Mouse (Mus musculus) myocyte (in vitro differentiated cells): Measurements from ENCODE around the gene Ift88.

Source experiments
- CEBPB ChIP-seq: IDR thresholded peaks from 2 replicates; pipeline ENCODE4 v1.6.1; 2011; ENCODE audit warnings: mild to moderate bottlenecking, moderate library complexity; ENCODE audit not compliant: poor library complexity, insufficient read depth, severe bottlenecking
- E2F4 ChIP-seq: IDR thresholded peaks from one replicate; pipeline ENCODE4 v1.6.1; 2011; ENCODE audit warnings: mild to moderate bottlenecking, control low read depth, moderate library complexity; ENCODE audit not compliant: insufficient read depth
- MAX ChIP-seq: IDR thresholded peaks from one replicate; pipeline ENCODE4 v1.6.1; 2011; ENCODE audit warnings: low read depth, mild to moderate bottlenecking, control low read depth
- MYOD1 ChIP-seq, 3 experiments: IDR thresholded peaks; one replicate each; pipeline ENCODE4 v1.6.1; 2011; ENCODE audit warnings: control low read depth in 2 of 3, low read depth in 2 of 3, mild to moderate bottlenecking in 2 of 3, moderate library complexity in 1 of 3; ENCODE audit not compliant: insufficient read length in 2 of 3, control insufficient read depth in 1 of 3
- MYOG ChIP-seq, 3 experiments: IDR thresholded peaks; one replicate each; pipeline ENCODE4 v1.6.1; 2011; ENCODE audit warnings: control low read depth in 2 of 3, low read depth in 2 of 3, mild to moderate bottlenecking in 2 of 3; ENCODE audit not compliant: insufficient read length in 2 of 3, control insufficient read depth in 1 of 3, insufficient read depth in 1 of 3
- POLR2A ChIP-seq: IDR thresholded peaks from one replicate; pipeline ENCODE4 v1.6.1; 2011; ENCODE audit warnings: low read depth, mild to moderate bottlenecking, control low read depth, moderate library complexity; ENCODE audit not compliant: insufficient read length
- POLR2AphosphoS2 ChIP-seq: IDR thresholded peaks from one replicate; pipeline ENCODE4 v1.6.1; 2011; ENCODE audit warnings: low read depth, control low read depth; ENCODE audit not compliant: insufficient read length
- REST ChIP-seq: IDR thresholded peaks from one replicate; pipeline ENCODE4 v1.6.1; 2011; ENCODE audit warnings: mild to moderate bottlenecking, control low read depth, moderate library complexity; ENCODE audit not compliant: insufficient read depth, insufficient read length
- SRF ChIP-seq: IDR thresholded peaks from one replicate; pipeline ENCODE4 v1.6.1; 2011; ENCODE audit warnings: low read depth; ENCODE audit not compliant: control insufficient read depth, insufficient read length
- TCF12 ChIP-seq: IDR thresholded peaks from one replicate; pipeline ENCODE4 v1.6.1; 2011; ENCODE audit warnings: mild to moderate bottlenecking, control low read depth; ENCODE audit not compliant: poor library complexity, insufficient read depth, severe bottlenecking
- USF1 ChIP-seq: IDR thresholded peaks from one replicate; pipeline ENCODE4 v1.6.1; 2011; ENCODE audit warnings: low read depth, mild to moderate bottlenecking, control low read depth, moderate library complexity

DNA sequence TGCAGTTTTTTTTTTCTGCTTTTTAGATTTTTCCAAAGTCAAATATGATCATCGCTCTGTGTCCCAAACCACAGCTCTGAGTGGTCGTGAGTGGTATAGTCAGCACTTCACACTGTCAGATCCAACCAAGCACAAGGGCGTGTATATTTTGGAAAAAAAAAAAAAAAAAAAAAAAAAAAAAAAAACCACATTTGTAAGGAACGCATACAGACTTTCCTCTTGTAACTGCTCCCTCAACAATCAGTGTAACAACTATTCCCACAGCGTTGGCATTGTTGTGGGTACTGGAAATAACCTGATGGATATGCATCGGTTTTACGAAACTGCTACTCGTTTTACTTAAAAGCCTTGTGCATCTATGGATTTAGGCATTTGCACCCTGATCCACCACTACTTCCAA lies 15.8 kb upstream of the Ift88 start:
- TF ChIP-seq POLR2AphosphoS2 (no peak), MAX (no peak), MYOD1 (IDR thresholded peaks at IDR 0.05; ENCODE audit: control insufficient read depth in 1 of 3, insufficient read length in 2 of 3, low read depth in 2 of 3) (no peak), MYOG (IDR thresholded peaks at IDR 0.05; ENCODE audit: control insufficient read depth in 1 of 3, insufficient read depth in 1 of 3, insufficient read length in 2 of 3, low read depth in 2 of 3) (no peak), POLR2A (no peak), E2F4 (no peak), CEBPB (no peak), TCF12 (no peak), USF1 (no peak), REST (no peak), SRF (no peak)
